In genomic region chrX:96455149-96455548, GRCm38 (mm10) we compare ENCODE assay signal across 10 mouse cellular contexts. TPM values are rescaled to one million over a fixed set of nuclear protein-coding genes. Genes with fewer than 3 reads are reported as not detected.
DNase-seq lines count a peak whose midpoint lies in the region; ATAC-seq lines count a peak whose summit lies in the region.
"Had no signal": no experiment of that assay in that cellular context is flagged by ENCODE, and none has a peak within 500 bp of the region (broad histone marks: within the 10 kb centered on the region; RNA-seq: fewer than 3 reads in every experiment).

Gene Heph, plus strand, starts transcription at chrX:96455359.

- H3K27me3 ChIP-seq in liver, embryonic 11.5 days (replicated peaks; ENCODE audit: control insufficient read depth, insufficient read depth, low read length) = no peaks in the 10 kb centered on the region
- no peaks in the 10 kb centered on the region for H3K27me3 ChIP-seq in stomach, embryonic 14.5 days (ENCODE audit: control insufficient read depth, insufficient read depth, low read length)

- 71% methylated on average over 2 of the region's 2 CpGs for WGBS in liver, embryonic 11.5 days
- WGBS in large intestine, adult 2 months = 39% methylated on average over 2 of the region's 2 CpGs
- 57% methylated on average over 2 of the region's 2 CpGs for WGBS in stomach, embryonic 14.5 days

- ATAC-seq in liver, embryonic 11.5 days (replicated peaks; ENCODE audit: low FRiP score) = no peak
- no peak for ATAC-seq in stomach, embryonic 14.5 days (ENCODE audit: insufficient number of reproducible peaks, insufficient read depth, low FRiP score, low read depth)
- ATAC-seq: Patski had no signal

- no peak within 1 kb of the TSS for H3K27ac ChIP-seq in liver, embryonic 11.5 days (ENCODE audit: low read depth, low read length)
- no peak within 1 kb of the TSS for H3K27ac ChIP-seq in stomach, embryonic 14.5 days (ENCODE audit: low read length)

- no peaks in the 10 kb centered on the region for H3K4me1 ChIP-seq in liver, embryonic 11.5 days (replicated peaks; ENCODE audit: control insufficient read depth, insufficient read depth, low read length)
- no peaks in the 10 kb centered on the region for H3K4me1 ChIP-seq in stomach, embryonic 14.5 days (ENCODE audit: control insufficient read depth, insufficient read depth, low read length)

- peak within 1 kb of the TSS; percentile 28 for H3K4me3 ChIP-seq in liver, embryonic 11.5 days (ENCODE audit: low read depth, low read length)
- peak within 1 kb of the TSS; percentile 26 for H3K4me3 ChIP-seq in stomach, embryonic 14.5 days (ENCODE audit: low read depth, low read length)

- peak within 1 kb of the TSS; percentile 39; the same call in 1 of the 2 replicates for H3K4me2 ChIP-seq in liver, embryonic 11.5 days
- peak within 1 kb of the TSS; percentile 27; the same call in 1 of the 2 replicates for H3K4me2 ChIP-seq in stomach, embryonic 14.5 days (replicated peaks; ENCODE audit: low read depth, low read length)

- no peak for DNase-seq in liver, embryonic 11.5 days (ENCODE audit: low spot score)
- DNase-seq in liver (no peak), MN1 (ENCODE audit: low spot score) (no peak)
- no peak for DNase-seq in heart, postnatal 4 days
- peak; percentile 73 for DNase-seq in large intestine, adult 2 months (ENCODE audit: low read depth, low spot score)
- no peak for DNase-seq in right cerebral cortex, postnatal 10 days (ENCODE audit: low spot score in 2 of 2)
- DNase-seq in c-Kit-positive CD71-positive TER-119-positive erythroid progenitor cells, embryonic 14.5 days (ENCODE audit: low spot score) = no peak
- DNase-seq: cerebellum, postnatal 10 days had no signal

- no peak within 1 kb of the TSS for H3K9ac ChIP-seq in liver, embryonic 11.5 days (ENCODE audit: low read depth, low read length)
- no peak within 1 kb of the TSS; the same call in 1 of the 2 replicates for H3K9ac ChIP-seq in stomach, embryonic 14.5 days (replicated peaks; ENCODE audit: low read depth, low read length)

- H3K9me3 ChIP-seq in liver, embryonic 11.5 days (ENCODE audit: control insufficient read depth, low read length) = no peaks in the 10 kb centered on the region
- no peaks in the 10 kb centered on the region for H3K9me3 ChIP-seq in stomach, embryonic 14.5 days (ENCODE audit: control insufficient read depth, low read depth, low read length)

- no peaks in the 10 kb centered on the region for H3K36me3 ChIP-seq in liver, embryonic 11.5 days (ENCODE audit: control insufficient read depth, insufficient read depth, low read length)
- no peaks in the 10 kb centered on the region for H3K36me3 ChIP-seq in stomach, embryonic 14.5 days (ENCODE audit: control insufficient read depth, insufficient read depth, low read length)

RNA-seq across cellular contexts. Expression of gene Heph, which starts in this region (rescaled TPM):
- polyA plus RNA-seq in liver, embryonic 11.5 days (2014; fragmentation: Nextera tagmentation; extraction: Ambion mirVana) = 5.3 and 6.0 TPM in 2 replicates
- total RNA-seq in heart, postnatal 4 days (2021) = 10 to 100 TPM; 16.1 to 18.5 TPM
- 24.5 and 55.3 TPM in 2 replicates for polyA plus RNA-seq in large intestine, adult 2 months (2012; rRNA removed)
- polyA plus RNA-seq in stomach, embryonic 14.5 days (2014; fragmentation: Nextera tagmentation; extraction: Ambion mirVana) = 13.0 and 15.0 TPM in 2 replicates
